Mouse (Mus musculus) midbrain, embryonic 11.5 days (tissue): ENCODE data around the gene Mdga1. TPM values are rescaled to one million over a fixed set of nuclear protein-coding genes. Genes with fewer than 3 reads are reported as not detected.
A peak's percentile ranks its signal among the peaks of the same experiment; 100 is the strongest.

Experiments
- ATAC-seq: fragments of 200-750 bp; cut with Nextera tagmentation; 2 replicates; pipeline ENCODE4 v1.8.0; 2017; ENCODE audit warnings: moderate TSS enrichment, moderate library complexity; ENCODE audit not compliant: low FRiP score
- DNase-seq: peaks from one replicate; pipeline ENCODE4 v3.0.0; 2015; ENCODE audit warnings: low spot score; ENCODE audit errors: missing footprints
- H3K27ac ChIP-seq: fragments of 300-500 bp; sonication (generic); 2 replicates; pipeline ENCODE4 v1.5.1; 2014; ENCODE audit warnings: low read depth, low read length
- H3K27me3 ChIP-seq: fragments of 300-500 bp; sonication (generic); 2 replicates; pipeline ENCODE4 v1.6.1; 2014; ENCODE audit warnings: mild to moderate bottlenecking, low read length, moderate library complexity, mixed read lengths; ENCODE audit not compliant: control insufficient read depth, insufficient read depth
- H3K36me3 ChIP-seq: fragments of 300-500 bp; sonication (generic); 2 replicates; pipeline ENCODE4 v1.6.1; 2014; ENCODE audit warnings: mild to moderate bottlenecking, low read length, moderate library complexity, mixed read lengths; ENCODE audit not compliant: control insufficient read depth, insufficient read depth
- H3K4me1 ChIP-seq: fragments of 300-500 bp; sonication (generic); 2 replicates; pipeline ENCODE4 v1.6.1; 2014; ENCODE audit warnings: low read length; ENCODE audit not compliant: control insufficient read depth, insufficient read depth
- H3K4me2 ChIP-seq: fragments of 300-500 bp; sonication (generic); 2 replicates; pipeline ENCODE4 v1.6.1; 2014; ENCODE audit warnings: mild to moderate bottlenecking, moderate library complexity
- H3K4me3 ChIP-seq: fragments of 300-500 bp; sonication (generic); 2 replicates; pipeline ENCODE4 v1.5.1; 2014; ENCODE audit warnings: low read depth, low read length
- H3K9ac ChIP-seq: fragments of 300-500 bp; sonication (generic); 2 replicates; pipeline ENCODE4 v1.6.1; 2014; ENCODE audit warnings: low read length
- H3K9me3 ChIP-seq: fragments of 300-500 bp; sonication (generic); 2 replicates; pipeline ENCODE4 v1.6.1; 2016; ENCODE audit warnings: low read length; ENCODE audit not compliant: control insufficient read depth
- WGBS: fragments of 180-500 bp; shearing (Covaris S2); extraction: QIAGEN DNeasy Blood & Tissue Kit; methylation state at CpG from one replicate; pipeline ENCODE4 v1.1.7; 2014; 5-methylcytosine and 5-hydroxymethylcytosine counted together
- polyA plus RNA-seq: library from polyadenylated mRNA; unstranded; fragments of >200 nt; fragmentation: Nextera tagmentation; extraction: Ambion mirVana; gene quantifications from 2 replicates; pipeline ENCODE4 v1.2.1, GENCODE M21; 2014

Gene Mdga1
- polyA plus RNA-seq, result 5.8 and 6.5 TPM in 2 replicates

GRCm38 (mm10) chr17:29970037-29970555, at the start of gene Mdga1:
Mdga1 (minus strand) TSS chr17:29970087.
- no peaks in the 10 kb centered on the region for H3K27me3 ChIP-seq
- peaks cover 9% of the 10 kb centered on the region for H3K4me1 ChIP-seq
- H3K4me2 ChIP-seq, result no peak within 1 kb of the TSS
- H3K4me3 ChIP-seq, result no peak within 1 kb of the TSS
- H3K9me3 ChIP-seq, result no peaks in the 10 kb centered on the region
- no peak within 1 kb of the TSS for H3K27ac ChIP-seq
- 73% methylated on average over 7 of the region's 7 CpGs for WGBS
- ATAC-seq (no peak), DNase-seq (peak; percentile 54)
- H3K36me3 ChIP-seq, result no peaks in the 10 kb centered on the region
- H3K9ac ChIP-seq, result no peak within 1 kb of the TSS

GRCm38 (mm10) chr17:30018927-30019610, 49.2 kb upstream of the Mdga1 start:
- Histone ChIP-seq H3K9ac (no peak overlapping the region), H3K4me2 (no peak overlapping the region), H3K36me3 (no peaks in the 10 kb centered on the region), H3K4me3 (no peak overlapping the region), H3K27me3 (no peaks in the 10 kb centered on the region), H3K4me1 (0 out of 2 replicates have a peak, but pooled peaks cover 3% of the 10 kb centered on the region), H3K9me3 (no peaks in the 10 kb centered on the region), H3K27ac (no peak overlapping the region)
- no peak for ATAC-seq
- WGBS, result 91% methylated on average over 12 of the region's 12 CpGs
- DNase-seq, result no peak

- H3K27ac ChIP-seq, result no peak overlapping the region
- ATAC-seq (no peak), DNase-seq (no peak)
- WGBS, result 94% methylated on average over 4 of the region's 4 CpGs
- no peaks in the 10 kb centered on the region for H3K4me1 ChIP-seq
- no peaks in the 10 kb centered on the region for H3K27me3 ChIP-seq
- H3K4me3 ChIP-seq, result no peak overlapping the region
- no peaks in the 10 kb centered on the region for H3K9me3 ChIP-seq
- H3K36me3 ChIP-seq, result no peaks in the 10 kb centered on the region
- H3K4me2 ChIP-seq, result no peak overlapping the region
- H3K9ac ChIP-seq, result no peak overlapping the region
These were observed 44.8 kb upstream of the Mdga1 start for GRCm38 (mm10) chr17:30014660-30015059.

- no peaks in the 10 kb centered on the region for H3K27me3 ChIP-seq
- peaks cover 23% of the 10 kb centered on the region for H3K4me1 ChIP-seq
- H3K4me3 ChIP-seq, result no peak overlapping the region
- peak overlapping the region; percentile 6; the same call in 1 of the 2 replicates for H3K4me2 ChIP-seq
- H3K27ac ChIP-seq, result no peak overlapping the region
- DNase-seq (no peak), ATAC-seq (no peak)
- H3K9ac ChIP-seq, result no peak overlapping the region
- H3K36me3 ChIP-seq, result no peaks in the 10 kb centered on the region
- no peaks in the 10 kb centered on the region for H3K9me3 ChIP-seq
These were observed 38.5 kb upstream of the Mdga1 start for GRCm38 (mm10) chr17:30008392-30008791.

GRCm38 (mm10) chr17:30007883-30008282, 38.0 kb upstream of the Mdga1 start:
- H3K4me2 ChIP-seq, result no peak overlapping the region; the same call in 1 of the 2 replicates
- no peak for DNase-seq
- no peak overlapping the region for H3K9ac ChIP-seq
- peaks cover 26% of the 10 kb centered on the region for H3K4me1 ChIP-seq
- no peak overlapping the region for H3K27ac ChIP-seq
- ATAC-seq, result no peak
- 84% methylated on average over 6 of the region's 6 CpGs for WGBS
- no peak overlapping the region for H3K4me3 ChIP-seq
- H3K36me3 ChIP-seq, result no peaks in the 10 kb centered on the region
- H3K27me3 ChIP-seq, result no peaks in the 10 kb centered on the region
- no peaks in the 10 kb centered on the region for H3K9me3 ChIP-seq

GRCm38 (mm10) chr17:30006877-30007276, 37.0 kb upstream of the Mdga1 start:
- DNase-seq (no peak), ATAC-seq (no peak)
- Histone ChIP-seq H3K9me3 (no peaks in the 10 kb centered on the region), H3K4me1 (peaks cover 26% of the 10 kb centered on the region), H3K36me3 (no peaks in the 10 kb centered on the region), H3K27ac (no peak overlapping the region), H3K9ac (no peak overlapping the region; the same call in 1 of the 2 replicates), H3K4me3 (no peak overlapping the region; the same call in 1 of the 2 replicates), H3K27me3 (no peaks in the 10 kb centered on the region), H3K4me2 (peak overlapping the region; percentile 23; the same call in 1 of the 2 replicates)
- 93% methylated on average over 2 of the region's 2 CpGs for WGBS

- H3K9ac ChIP-seq, result peak overlapping the region; percentile 95
- H3K4me3 ChIP-seq, result peak overlapping the region; percentile 98
- H3K4me2 ChIP-seq, result peak overlapping the region; percentile 85
- ATAC-seq (peak; percentile 43), DNase-seq (peak; percentile 95)
- peak overlapping the region; percentile 100 for H3K27ac ChIP-seq
- peaks cover 26% of the 10 kb centered on the region for H3K4me1 ChIP-seq
- H3K36me3 ChIP-seq, result no peaks in the 10 kb centered on the region
- WGBS, result 1% methylated on average over 17 of the region's 19 CpGs
- H3K9me3 ChIP-seq, result no peaks in the 10 kb centered on the region
- H3K27me3 ChIP-seq, result no peaks in the 10 kb centered on the region
These were observed 35.6 kb upstream of the Mdga1 start for GRCm38 (mm10) chr17:30005451-30005941.

- DNase-seq (no peak), ATAC-seq (peak; percentile 66)
- no peaks in the 10 kb centered on the region for H3K27me3 ChIP-seq
- H3K36me3 ChIP-seq, result no peaks in the 10 kb centered on the region
- peak overlapping the region; percentile 85 for H3K4me2 ChIP-seq
- H3K27ac ChIP-seq, result peak overlapping the region; percentile 100
- peak overlapping the region; percentile 95 for H3K9ac ChIP-seq
- 1% methylated on average over 15 of the region's 47 CpGs for WGBS
- no peaks in the 10 kb centered on the region for H3K9me3 ChIP-seq
- peak overlapping the region; percentile 98 for H3K4me3 ChIP-seq
- H3K4me1 ChIP-seq, result peaks cover 26% of the 10 kb centered on the region
These were observed 35.2 kb upstream of the Mdga1 start for GRCm38 (mm10) chr17:30005103-30005443.
